Mouse (Mus musculus): ENCODE measurements around the gene Zbp1. TPM values are rescaled to one million over a fixed set of nuclear protein-coding genes. Genes with fewer than 3 reads are reported as not detected.

Zbp1 gene
- polyA plus RNA-seq, 1 experiment: 68.4 TPM

- no peak overlapping the region for H3K27ac ChIP-seq (ENCODE audit: insufficient read depth, low read depth, low read length)
- TF ChIP-seq CTCF (IDR thresholded peaks at IDR 0.05; ENCODE audit: low read depth, low read length) (no peak), POLR2A (IDR thresholded peaks at IDR 0.05; ENCODE audit: borderline replicate concordance, low read depth, low read length) (no peak)
- no peaks in the 10 kb centered on the region for H3K4me1 ChIP-seq (ENCODE audit: control insufficient read depth, insufficient read depth, low read length)
- no peak overlapping the region for H3K4me3 ChIP-seq (ENCODE audit: insufficient read depth, low read length)
Measured at GRCm38 (mm10) chr2:173247911-173248310, 29.2 kb upstream of the Zbp1 start.

- Histone ChIP-seq H3K27ac (ENCODE audit: insufficient read depth, low read depth, low read length) (no peak overlapping the region), H3K4me1 (ENCODE audit: control insufficient read depth, insufficient read depth, low read length) (no peaks in the 10 kb centered on the region), H3K4me3 (ENCODE audit: insufficient read depth, low read length) (no peak overlapping the region)
- TF ChIP-seq POLR2A (IDR thresholded peaks at IDR 0.05; ENCODE audit: borderline replicate concordance, low read depth, low read length): no peak
- no peak for TF ChIP-seq CTCF (IDR thresholded peaks at IDR 0.05; ENCODE audit: low read depth, low read length)
Measured at GRCm38 (mm10) chr2:173247197-173247596, 28.5 kb upstream of the Zbp1 start.

GRCm38 (mm10) chr2:173246688-173247087 is 28.0 kb upstream of the Zbp1 start:
- H3K4me1 ChIP-seq (ENCODE audit: control insufficient read depth, insufficient read depth, low read length): no peaks in the 10 kb centered on the region
- H3K4me3 ChIP-seq (ENCODE audit: insufficient read depth, low read length): no peak overlapping the region
- TF ChIP-seq POLR2A (IDR thresholded peaks at IDR 0.05; ENCODE audit: borderline replicate concordance, low read depth, low read length) (no peak), CTCF (IDR thresholded peaks at IDR 0.05; ENCODE audit: low read depth, low read length) (no peak)
- no peak overlapping the region for H3K27ac ChIP-seq (ENCODE audit: insufficient read depth, low read depth, low read length)

GRCm38 (mm10) chr2:173245258-173245657 is 26.5 kb upstream of the Zbp1 start:
- TF ChIP-seq POLR2A (IDR thresholded peaks at IDR 0.05; ENCODE audit: borderline replicate concordance, low read depth, low read length) (no peak), CTCF (IDR thresholded peaks at IDR 0.05; ENCODE audit: low read depth, low read length) (no peak)
- Histone ChIP-seq H3K27ac (ENCODE audit: insufficient read depth, low read depth, low read length) (no peak overlapping the region), H3K4me3 (ENCODE audit: insufficient read depth, low read length) (no peak overlapping the region), H3K4me1 (ENCODE audit: control insufficient read depth, insufficient read depth, low read length) (no peaks in the 10 kb centered on the region)

GRCm38 (mm10) chr2:173244108-173244507 is 25.4 kb upstream of the Zbp1 start:
- no peak overlapping the region for H3K4me3 ChIP-seq (ENCODE audit: insufficient read depth, low read length)
- no peaks in the 10 kb centered on the region for H3K4me1 ChIP-seq (ENCODE audit: control insufficient read depth, insufficient read depth, low read length)
- TF ChIP-seq POLR2A (IDR thresholded peaks at IDR 0.05; ENCODE audit: borderline replicate concordance, low read depth, low read length) (no peak), CTCF (IDR thresholded peaks at IDR 0.05; ENCODE audit: low read depth, low read length) (no peak)
- no peak overlapping the region for H3K27ac ChIP-seq (ENCODE audit: insufficient read depth, low read depth, low read length)

GRCm38 (mm10) chr2:173243616-173244015 is 24.9 kb upstream of the Zbp1 start:
- TF ChIP-seq POLR2A (IDR thresholded peaks at IDR 0.05; ENCODE audit: borderline replicate concordance, low read depth, low read length): no peak
- Histone ChIP-seq H3K4me1 (ENCODE audit: control insufficient read depth, insufficient read depth, low read length) (no peaks in the 10 kb centered on the region), H3K4me3 (ENCODE audit: insufficient read depth, low read length) (no peak overlapping the region), H3K27ac (ENCODE audit: insufficient read depth, low read depth, low read length) (no peak overlapping the region)

- H3K4me3 ChIP-seq (ENCODE audit: insufficient read depth, low read length): no peak overlapping the region
- H3K4me1 ChIP-seq (ENCODE audit: control insufficient read depth, insufficient read depth, low read length): no peaks in the 10 kb centered on the region
- H3K27ac ChIP-seq (ENCODE audit: insufficient read depth, low read depth, low read length): no peak overlapping the region
- TF ChIP-seq POLR2A (IDR thresholded peaks at IDR 0.05; ENCODE audit: borderline replicate concordance, low read depth, low read length) (no peak), CTCF (IDR thresholded peaks at IDR 0.05; ENCODE audit: low read depth, low read length) (no peak)
Measured at GRCm38 (mm10) chr2:173242874-173243273, 24.2 kb upstream of the Zbp1 start.

GRCm38 (mm10) chr2:173240738-173241137 is 22.0 kb upstream of the Zbp1 start:
- no peak for TF ChIP-seq CTCF (IDR thresholded peaks at IDR 0.05; ENCODE audit: low read depth, low read length)
- Histone ChIP-seq H3K4me1 (ENCODE audit: control insufficient read depth, insufficient read depth, low read length) (no peaks in the 10 kb centered on the region), H3K27ac (ENCODE audit: insufficient read depth, low read depth, low read length) (no peak overlapping the region), H3K4me3 (ENCODE audit: insufficient read depth, low read length) (no peak overlapping the region)

GRCm38 (mm10) chr2:173238522-173238921 is 19.8 kb upstream of the Zbp1 start:
- Histone ChIP-seq H3K4me3 (ENCODE audit: insufficient read depth, low read length) (no peak overlapping the region), H3K4me1 (ENCODE audit: control insufficient read depth, insufficient read depth, low read length) (no peaks in the 10 kb centered on the region), H3K27ac (ENCODE audit: insufficient read depth, low read depth, low read length) (no peak overlapping the region)
- TF ChIP-seq POLR2A (IDR thresholded peaks at IDR 0.05; ENCODE audit: borderline replicate concordance, low read depth, low read length) (no peak), CTCF (IDR thresholded peaks at IDR 0.05; ENCODE audit: low read depth, low read length) (no peak)

- TF ChIP-seq CTCF (IDR thresholded peaks at IDR 0.05; ENCODE audit: low read depth, low read length) (no peak), POLR2A (IDR thresholded peaks at IDR 0.05; ENCODE audit: borderline replicate concordance, low read depth, low read length) (no peak)
- no peaks in the 10 kb centered on the region for H3K4me1 ChIP-seq (ENCODE audit: control insufficient read depth, insufficient read depth, low read length)
- no peak overlapping the region for H3K4me3 ChIP-seq (ENCODE audit: insufficient read depth, low read length)
- no peak overlapping the region for H3K27ac ChIP-seq (ENCODE audit: insufficient read depth, low read depth, low read length)
Measured at GRCm38 (mm10) chr2:173235435-173236332, 17.0 kb upstream of the Zbp1 start.

Data from bone marrow macrophage, adult 2 months (primary cell).